Mouse (Mus musculus): ENCODE measurements around the gene Cbl. TPM values are rescaled to one million over a fixed set of nuclear protein-coding genes. Genes with fewer than 3 reads are reported as not detected.

Cbl gene
- total and polyA plus RNA-seq, 2 experiments = 2.4 to 2.8 TPM

DNA sequence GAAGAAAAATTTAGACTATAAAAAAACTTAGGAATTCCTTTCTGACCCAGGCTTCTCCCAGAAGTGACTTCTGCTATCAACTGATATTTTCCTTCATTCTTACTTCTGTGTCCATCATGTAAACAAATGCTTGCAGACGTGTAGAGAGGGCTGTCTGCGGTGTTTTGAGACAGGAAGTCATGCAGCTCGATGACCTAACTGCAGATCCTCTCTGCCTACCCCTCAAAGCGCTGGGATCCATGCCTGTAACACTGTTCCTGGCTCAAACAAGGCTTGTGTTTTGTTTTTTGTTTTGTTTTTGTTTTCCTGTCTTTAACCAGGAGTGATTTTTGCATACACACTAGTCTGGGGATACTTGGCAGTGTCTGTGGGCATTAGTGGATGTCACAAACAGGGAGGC is 96.0 kb downstream of the Cbl start:
- no peak overlapping the region for H3K4me3 ChIP-seq (ENCODE audit: insufficient read depth, low read depth, low read length)
- WGBS = 67% methylated on average over 4 of the region's 4 CpGs
- no peak overlapping the region for H3K9ac ChIP-seq (ENCODE audit: low read depth, low read length)
- no peak for TF ChIP-seq POLR2A (IDR thresholded peaks at IDR 0.05; ENCODE audit: extremely low read depth, insufficient read depth, low read length)
- no peak for TF ChIP-seq CTCF (IDR thresholded peaks at IDR 0.05; ENCODE audit: low read depth, low read length)
- 0 out of 2 replicates have a peak, but pooled peaks cover 6% of the 10 kb centered on the region for H3K27me3 ChIP-seq (ENCODE audit: control insufficient read depth, insufficient read depth, low read length)
- H3K79me2 ChIP-seq (ENCODE audit: control insufficient read depth, insufficient read depth, low read length) = no peaks in the 10 kb centered on the region; the same call in 1 of the 2 replicates
- DNase-seq (ENCODE audit: extremely low read depth, low read depth, low spot score) = no peak
- no peak overlapping the region for H3K27ac ChIP-seq (replicated peaks; ENCODE audit: insufficient read depth, low read depth, low read length)
- H3K36me3 ChIP-seq (ENCODE audit: control insufficient read depth, insufficient read depth, low read length) = no peaks in the 10 kb centered on the region
- peaks cover 4% of the 10 kb centered on the region; the same call in 1 of the 2 replicates for H3K4me1 ChIP-seq (ENCODE audit: control insufficient read depth, insufficient read depth, low read length)

DNA sequence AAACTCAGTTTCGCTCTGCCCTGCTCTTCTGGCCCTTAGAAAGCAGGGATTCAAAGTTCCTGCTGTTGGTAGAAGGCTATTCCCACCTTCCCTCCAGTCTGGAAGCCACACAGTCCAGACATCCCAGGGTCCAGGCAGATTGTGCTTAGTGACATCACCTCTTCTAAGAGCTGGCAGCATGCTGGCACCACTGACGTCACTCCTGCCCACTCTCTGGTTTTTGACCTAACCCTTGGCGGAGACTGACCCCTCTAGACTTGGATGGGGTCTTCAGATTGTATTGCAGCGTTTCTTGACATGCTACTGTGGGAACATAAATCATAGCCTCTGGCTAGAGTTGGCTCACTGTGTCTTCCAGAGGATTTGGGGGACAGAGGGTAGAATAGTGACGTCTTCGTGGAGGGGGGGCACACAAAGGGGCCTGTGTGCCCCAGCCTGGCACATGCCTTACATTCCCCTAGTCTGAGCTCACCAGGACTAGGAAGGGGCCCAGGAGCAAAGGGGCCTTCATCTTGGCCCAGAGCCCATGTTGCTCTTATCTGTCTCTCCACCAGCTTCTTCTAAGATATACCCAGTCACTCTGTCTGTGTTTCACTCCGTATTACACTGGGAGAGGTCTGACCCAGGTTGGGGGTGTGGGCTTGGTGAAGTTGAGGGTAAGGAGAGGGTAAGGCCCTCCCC is 98.0 kb downstream of the Cbl start:
- TF ChIP-seq CTCF (IDR thresholded peaks at IDR 0.05; ENCODE audit: low read depth, low read length) = no peak
- TF ChIP-seq POLR2A (IDR thresholded peaks at IDR 0.05; ENCODE audit: extremely low read depth, insufficient read depth, low read length) = no peak
- no peaks in the 10 kb centered on the region; the same call in 1 of the 2 replicates for H3K79me2 ChIP-seq (ENCODE audit: control insufficient read depth, insufficient read depth, low read length)

DNA sequence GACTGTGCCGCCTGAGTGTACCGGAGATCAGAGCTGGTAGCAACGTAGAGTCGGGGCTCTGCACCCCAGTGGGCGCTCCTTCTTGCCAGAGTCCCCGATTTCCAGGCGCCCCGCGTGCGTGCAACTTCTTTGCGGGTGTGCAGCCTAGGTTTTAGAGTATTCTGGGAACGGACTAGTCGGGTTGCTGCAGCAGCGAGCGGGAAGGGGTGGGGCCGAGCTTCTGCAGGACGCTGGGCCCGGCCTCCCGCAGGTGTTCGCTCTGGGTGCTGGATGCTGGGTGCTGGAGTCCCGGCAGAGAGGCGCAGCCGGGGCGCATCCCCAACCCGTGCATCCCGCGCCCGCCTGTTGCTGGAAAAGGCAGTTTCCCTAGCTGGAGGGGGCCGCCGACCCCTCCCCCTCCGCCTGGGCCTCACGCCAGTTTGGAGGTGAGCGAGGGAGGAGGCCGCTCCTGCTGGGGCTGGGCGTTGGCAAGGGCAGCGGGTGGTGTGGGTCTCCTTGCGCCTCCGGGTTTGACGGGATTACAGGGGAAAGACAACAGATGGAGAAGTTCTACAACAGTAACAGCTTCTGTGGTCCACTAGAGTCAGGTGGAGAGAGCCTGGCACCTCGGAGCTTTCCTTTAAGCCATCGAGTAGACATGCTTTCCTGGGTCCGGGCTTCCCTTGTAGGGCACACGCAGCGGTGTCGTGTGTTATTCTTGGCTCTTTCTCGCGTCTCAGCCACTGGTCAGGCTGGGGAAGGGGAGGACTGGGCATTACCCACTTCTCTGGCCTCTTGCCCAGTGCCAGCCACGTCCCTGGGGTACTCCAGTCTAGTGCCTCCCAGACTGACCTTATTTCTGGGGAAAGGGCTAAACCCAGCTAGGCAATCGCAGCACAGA is 98.8 kb downstream of the Cbl start:
- H3K79me2 ChIP-seq (ENCODE audit: control insufficient read depth, insufficient read depth, low read length) = no peaks in the 10 kb centered on the region; the same call in 1 of the 2 replicates
- peaks cover 4% of the 10 kb centered on the region; the same call in 1 of the 2 replicates for H3K4me1 ChIP-seq (ENCODE audit: control insufficient read depth, insufficient read depth, low read length)
- peak overlapping the region; percentile 70 for H3K4me3 ChIP-seq (ENCODE audit: insufficient read depth, low read depth, low read length)
- WGBS = 4% methylated on average over 49 of the region's 49 CpGs
- TF ChIP-seq POLR2A (IDR thresholded peaks at IDR 0.05; ENCODE audit: extremely low read depth, insufficient read depth, low read length) = no peak
- no peak overlapping the region for H3K27ac ChIP-seq (replicated peaks; ENCODE audit: insufficient read depth, low read depth, low read length)
- no peaks in the 10 kb centered on the region for H3K36me3 ChIP-seq (ENCODE audit: control insufficient read depth, insufficient read depth, low read length)
- H3K9ac ChIP-seq (ENCODE audit: low read depth, low read length) = peak overlapping the region; percentile 80
- no peak for DNase-seq (ENCODE audit: extremely low read depth, low read depth, low spot score)
- H3K27me3 ChIP-seq (ENCODE audit: control insufficient read depth, insufficient read depth, low read length) = peaks cover 9% of the 10 kb centered on the region; the same call in 1 of the 2 replicates

More for the DNA sequence above, 98.0 kb downstream of the Cbl start:
- no peaks in the 10 kb centered on the region for H3K36me3 ChIP-seq (ENCODE audit: control insufficient read depth, insufficient read depth, low read length)
- no peak overlapping the region for H3K4me3 ChIP-seq (ENCODE audit: insufficient read depth, low read depth, low read length)
- no peak for DNase-seq (ENCODE audit: extremely low read depth, low read depth, low spot score)
- H3K9ac ChIP-seq (ENCODE audit: low read depth, low read length) = no peak overlapping the region
- 0 out of 2 replicates have a peak, but pooled peaks cover 6% of the 10 kb centered on the region for H3K27me3 ChIP-seq (ENCODE audit: control insufficient read depth, insufficient read depth, low read length)
- WGBS = 68% methylated on average over 7 of the region's 7 CpGs
- H3K4me1 ChIP-seq (ENCODE audit: control insufficient read depth, insufficient read depth, low read length) = peaks cover 4% of the 10 kb centered on the region; the same call in 1 of the 2 replicates
- no peak overlapping the region for H3K27ac ChIP-seq (replicated peaks; ENCODE audit: insufficient read depth, low read depth, low read length)

DNA sequence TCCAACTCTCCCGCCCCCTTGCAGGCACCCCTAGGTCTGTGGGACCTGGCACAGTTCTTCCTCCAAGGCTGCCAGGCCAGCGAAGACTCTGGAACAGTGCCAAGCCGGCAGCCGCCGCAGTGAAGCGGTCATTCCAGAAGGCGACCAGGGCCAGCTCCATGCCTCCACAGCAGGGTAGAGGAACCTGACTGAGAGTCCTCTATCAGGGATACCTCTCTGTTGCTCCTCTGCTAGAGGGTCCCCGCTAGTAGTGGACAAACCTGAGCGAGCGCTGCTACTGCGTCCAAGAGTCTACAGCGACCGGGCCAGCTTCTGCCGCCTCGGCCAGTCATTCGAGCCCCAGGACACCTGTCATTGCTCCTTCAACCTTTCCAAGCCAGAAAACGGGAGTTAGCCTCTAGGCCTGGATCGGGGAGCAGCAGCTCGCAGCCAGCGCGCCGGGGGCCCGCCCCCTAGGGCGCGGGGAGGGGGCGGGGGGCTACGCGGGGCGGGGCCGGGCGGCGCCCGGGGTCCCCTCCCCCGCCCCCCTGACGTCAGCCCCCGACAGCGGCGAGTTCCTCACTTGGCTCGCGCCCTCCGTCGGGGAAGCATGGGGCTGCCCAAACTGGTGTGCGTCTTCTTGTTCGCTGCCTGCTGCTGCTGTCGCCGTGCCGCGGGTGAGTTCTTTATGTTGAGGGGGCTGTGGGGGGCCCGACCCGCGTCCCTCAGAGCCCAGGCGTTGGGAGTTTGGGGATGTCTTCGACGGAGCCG is 99.6 kb downstream of the Cbl start, which contains the start of gene Mcam:
TSS of gene Mcam (plus strand) at position 369 of the 750 bp plus-strand sequence.
- Histone ChIP-seq H3K36me3 (ENCODE audit: control insufficient read depth, insufficient read depth, low read length) (no peaks in the 10 kb centered on the region), H3K27me3 (ENCODE audit: control insufficient read depth, insufficient read depth, low read length) (peaks cover 10% of the 10 kb centered on the region; the same call in 1 of the 2 replicates), H3K79me2 (ENCODE audit: control insufficient read depth, insufficient read depth, low read length) (no peaks in the 10 kb centered on the region; the same call in 1 of the 2 replicates), H3K27ac (replicated peaks; ENCODE audit: insufficient read depth, low read depth, low read length) (peak within 1 kb of the TSS; percentile 71), H3K4me1 (ENCODE audit: control insufficient read depth, insufficient read depth, low read length) (peaks cover 4% of the 10 kb centered on the region; the same call in 1 of the 2 replicates), H3K4me3 (ENCODE audit: insufficient read depth, low read depth, low read length) (peak within 1 kb of the TSS; percentile 70), H3K9ac (ENCODE audit: low read depth, low read length) (peak within 1 kb of the TSS; percentile 80)
- TF ChIP-seq POLR2A (IDR thresholded peaks at IDR 0.05; ENCODE audit: extremely low read depth, insufficient read depth, low read length) (0 out of 2 replicates have a peak, but pooled peaks have one; percentile 20), CTCF (IDR thresholded peaks at IDR 0.05; ENCODE audit: low read depth, low read length) (no peak)
- DNase-seq (ENCODE audit: extremely low read depth, low read depth, low spot score) = no peak
- WGBS = 2% methylated on average over 55 of the region's 55 CpGs

DNA sequence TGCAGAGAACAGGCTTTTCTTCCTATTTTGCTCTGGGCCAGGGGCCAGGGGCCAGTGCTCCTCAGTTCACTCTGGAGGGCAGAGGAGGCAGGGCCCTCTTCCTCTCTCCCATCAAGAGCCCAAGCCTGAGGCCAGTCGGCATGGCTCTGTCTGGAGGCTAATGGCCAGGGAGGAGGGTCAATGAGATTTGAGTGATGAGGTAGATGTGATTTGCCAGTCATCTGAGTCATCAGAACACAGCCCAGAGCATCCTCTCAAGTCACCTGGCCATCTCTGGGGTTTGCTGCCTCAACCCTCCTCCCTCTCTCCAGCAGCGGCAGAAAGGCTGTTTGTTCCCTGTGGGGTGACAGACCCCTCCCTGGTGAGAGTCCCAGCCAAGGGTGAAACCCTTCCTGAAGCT is 100.6 kb downstream of the Cbl start:
- Histone ChIP-seq H3K4me1 (ENCODE audit: control insufficient read depth, insufficient read depth, low read length) (peaks cover 4% of the 10 kb centered on the region; the same call in 1 of the 2 replicates), H3K27ac (replicated peaks; ENCODE audit: insufficient read depth, low read depth, low read length) (peak overlapping the region; percentile 71), H3K9ac (ENCODE audit: low read depth, low read length) (no peak overlapping the region; the same call in 1 of the 2 replicates), H3K36me3 (ENCODE audit: control insufficient read depth, insufficient read depth, low read length) (no peaks in the 10 kb centered on the region), H3K4me3 (ENCODE audit: insufficient read depth, low read depth, low read length) (no peak overlapping the region), H3K27me3 (ENCODE audit: control insufficient read depth, insufficient read depth, low read length) (peaks cover 10% of the 10 kb centered on the region; the same call in 1 of the 2 replicates), H3K79me2 (ENCODE audit: control insufficient read depth, insufficient read depth, low read length) (no peaks in the 10 kb centered on the region; the same call in 1 of the 2 replicates)
- no peak for DNase-seq (ENCODE audit: extremely low read depth, low read depth, low spot score)
- 12% methylated on average over 2 of the region's 2 CpGs for WGBS
- TF ChIP-seq CTCF (IDR thresholded peaks at IDR 0.05; ENCODE audit: low read depth, low read length) = no peak
- no peak for TF ChIP-seq POLR2A (IDR thresholded peaks at IDR 0.05; ENCODE audit: extremely low read depth, insufficient read depth, low read length)

Measured in liver, adult 2 months (tissue).